Comparison of ENCODE assay signal across 23 mouse cellular contexts in genomic region chr4:133603056-133603455, GRCm38 (mm10). TPM values are rescaled to one million over a fixed set of nuclear protein-coding genes. Genes with fewer than 3 reads are reported as not detected.
DNase-seq lines count a peak whose midpoint lies in the region; ATAC-seq and TF ChIP-seq lines count a peak whose summit lies in the region.
"Had no signal": no experiment of that assay in that cellular context is flagged by ENCODE, and none has a peak within 500 bp of the region (broad histone marks: within the 10 kb centered on the region; RNA-seq: fewer than 3 reads in every experiment).

No protein-coding gene starts in this region.

- no peaks in the 10 kb centered on the region for H3K79me2 ChIP-seq in C2C12 (ENCODE audit: control insufficient read depth, insufficient read depth)

- WGBS in limb, embryonic 15.5 days: 84% methylated on average over 5 of the region's 5 CpGs
- 86% methylated on average over 5 of the region's 5 CpGs for WGBS in limb, embryonic 10.5 days
- WGBS in embryonic facial prominence, embryonic 15.5 days: 77% methylated on average over 5 of the region's 5 CpGs
- WGBS in stomach, postnatal 0 days: 72% methylated on average over 5 of the region's 5 CpGs
- 92% methylated on average over 5 of the region's 5 CpGs for WGBS in neural tube, embryonic 15.5 days

- no peaks in the 10 kb centered on the region for H3K79me3 ChIP-seq in C2C12 (ENCODE audit: low read depth)

- no peak overlapping the region for H3K9ac ChIP-seq in limb, embryonic 15.5 days
- no peak overlapping the region for H3K9ac ChIP-seq in embryonic facial prominence, embryonic 15.5 days
- no peak overlapping the region for H3K9ac ChIP-seq in stomach, postnatal 0 days (ENCODE audit: low read length)
- no peak overlapping the region for H3K9ac ChIP-seq in neural tube, embryonic 15.5 days (replicated peaks)
- H3K9ac ChIP-seq: forebrain, embryonic 15.5 days; hindbrain, embryonic 12.5 days had no signal

- no peak for DNase-seq in limb, embryonic 10.5 days (ENCODE audit: low spot score)
- no peak for DNase-seq in stomach, postnatal 0 days (ENCODE audit: low spot score)
- DNase-seq in left cerebral cortex, adult 11 months (ENCODE audit: low spot score): no peak
- DNase-seq: adrenal gland, postnatal 10 days; cerebellum, adult 11 months; cerebellum, adult 9-11 months; cerebellum, postnatal 36 days; gastrocnemius, postnatal 10 days; heart, adult 18-20 months; heart, postnatal 10 days; heart, postnatal 4 days had no signal

- peaks cover 42% of the 10 kb centered on the region for H3K27me3 ChIP-seq in limb, embryonic 15.5 days
- H3K27me3 ChIP-seq in limb, embryonic 10.5 days (ENCODE audit: low read depth, poor library complexity, severe bottlenecking): peaks cover 59% of the 10 kb centered on the region
- no peaks in the 10 kb centered on the region for H3K27me3 ChIP-seq in C2C12 (ENCODE audit: control insufficient read depth, insufficient read depth, insufficient read length)
- H3K27me3 ChIP-seq in embryonic facial prominence, embryonic 15.5 days: peaks cover 29% of the 10 kb centered on the region
- H3K27me3 ChIP-seq in stomach, postnatal 0 days (ENCODE audit: control insufficient read depth, insufficient read depth, low read length): no peaks in the 10 kb centered on the region
- peaks cover 50% of the 10 kb centered on the region for H3K27me3 ChIP-seq in neural tube, embryonic 15.5 days (replicated peaks)
- H3K27me3 ChIP-seq: CH12.LX had no signal

- TF ChIP-seq EP300 in stomach, postnatal 0 days (optimal IDR thresholded peaks at IDR 0.05): no peak

- peaks cover 45% of the 10 kb centered on the region for H3K36me3 ChIP-seq in limb, embryonic 15.5 days
- H3K36me3 ChIP-seq in limb, embryonic 10.5 days: peaks cover 42% of the 10 kb centered on the region
- no peaks in the 10 kb centered on the region for H3K36me3 ChIP-seq in C2C12 (ENCODE audit: control insufficient read depth, insufficient read depth)
- H3K36me3 ChIP-seq in embryonic facial prominence, embryonic 15.5 days: peaks cover 30% of the 10 kb centered on the region
- peaks cover 5% of the 10 kb centered on the region; the same call in 1 of the 2 replicates for H3K36me3 ChIP-seq in stomach, postnatal 0 days (ENCODE audit: control insufficient read depth, insufficient read depth, low read length)
- peaks cover 39% of the 10 kb centered on the region for H3K36me3 ChIP-seq in neural tube, embryonic 15.5 days

- no peak for TF ChIP-seq CTCF in C2C12 (IDR thresholded peaks at IDR 0.05; ENCODE audit: control insufficient read depth, insufficient read depth, insufficient read length)
- TF ChIP-seq CTCF in stomach, postnatal 0 days (IDR thresholded peaks at IDR 0.05; ENCODE audit: low read depth): no peak

- H3K27ac ChIP-seq in limb, embryonic 15.5 days: peak overlapping the region; percentile 19; the same call in 1 of the 2 replicates
- H3K27ac ChIP-seq in limb, embryonic 10.5 days: no peak overlapping the region
- H3K27ac ChIP-seq in embryonic facial prominence, embryonic 15.5 days (replicated peaks): peak overlapping the region; percentile 71; the same call in 1 of the 2 replicates
- H3K27ac ChIP-seq in stomach, postnatal 0 days (replicated peaks): peak overlapping the region; percentile 85
- H3K27ac ChIP-seq in neural tube, embryonic 15.5 days (replicated peaks): no peak overlapping the region
- H3K27ac ChIP-seq: forebrain, embryonic 15.5 days; heart, embryonic 10.5 days; hindbrain, embryonic 12.5 days; hindbrain, postnatal 0 days had no signal

- no peak overlapping the region for H3K4me2 ChIP-seq in limb, embryonic 15.5 days
- H3K4me2 ChIP-seq in embryonic facial prominence, embryonic 15.5 days (replicated peaks): no peak overlapping the region; the same call in 1 of the 2 replicates
- H3K4me2 ChIP-seq in stomach, postnatal 0 days (replicated peaks; ENCODE audit: low read depth): no peak overlapping the region
- H3K4me2 ChIP-seq in neural tube, embryonic 15.5 days: no peak overlapping the region
- H3K4me2 ChIP-seq: forebrain, embryonic 15.5 days; hindbrain, embryonic 12.5 days had no signal

- H3K4me3 ChIP-seq in limb, embryonic 15.5 days: no peak overlapping the region
- H3K4me3 ChIP-seq in limb, embryonic 10.5 days: no peak overlapping the region
- H3K4me3 ChIP-seq in C2C12 (ENCODE audit: insufficient read depth, poor library complexity, severe bottlenecking): no peak overlapping the region
- no peak overlapping the region for H3K4me3 ChIP-seq in embryonic facial prominence, embryonic 15.5 days (replicated peaks)
- H3K4me3 ChIP-seq in stomach, postnatal 0 days (ENCODE audit: low read depth, low read length): no peak overlapping the region
- no peak overlapping the region for H3K4me3 ChIP-seq in neural tube, embryonic 15.5 days (replicated peaks)
- H3K4me3 ChIP-seq: forebrain, embryonic 15.5 days; heart, embryonic 10.5 days; hindbrain, embryonic 12.5 days had no signal

- H3K9me3 ChIP-seq in limb, embryonic 15.5 days: no peaks in the 10 kb centered on the region
- no peaks in the 10 kb centered on the region for H3K9me3 ChIP-seq in limb, embryonic 10.5 days (replicated peaks)
- no peaks in the 10 kb centered on the region for H3K9me3 ChIP-seq in embryonic facial prominence, embryonic 15.5 days (replicated peaks)
- H3K9me3 ChIP-seq in stomach, postnatal 0 days (ENCODE audit: control insufficient read depth, low read length): no peaks in the 10 kb centered on the region
- H3K9me3 ChIP-seq in neural tube, embryonic 15.5 days (replicated peaks): no peaks in the 10 kb centered on the region
- H3K9me3 ChIP-seq: forebrain, embryonic 15.5 days; G1E; heart, embryonic 10.5 days; hindbrain, embryonic 12.5 days had no signal

- H3ac ChIP-seq in C2C12 (ENCODE audit: control insufficient read depth, insufficient read length, low read depth): no peak overlapping the region

- ATAC-seq in limb, embryonic 15.5 days (ENCODE audit: insufficient number of reproducible peaks, low FRiP score, low TSS enrichment, low read depth): no peak
- ATAC-seq in embryonic facial prominence, embryonic 15.5 days (ENCODE audit: insufficient number of reproducible peaks, low FRiP score, low TSS enrichment, low read depth): no peak
- no peak for ATAC-seq in stomach, postnatal 0 days (ENCODE audit: low FRiP score, low TSS enrichment)
- ATAC-seq in neural tube, embryonic 15.5 days (ENCODE audit: low FRiP score): no peak
- ATAC-seq: forebrain, embryonic 15.5 days; hindbrain, postnatal 0 days had no signal

- H3K4me1 ChIP-seq in limb, embryonic 15.5 days: peaks cover 38% of the 10 kb centered on the region
- peaks cover 38% of the 10 kb centered on the region for H3K4me1 ChIP-seq in limb, embryonic 10.5 days
- H3K4me1 ChIP-seq in embryonic facial prominence, embryonic 15.5 days: peaks cover 54% of the 10 kb centered on the region
- H3K4me1 ChIP-seq in stomach, postnatal 0 days (replicated peaks; ENCODE audit: control insufficient read depth, insufficient read depth): 0 out of 2 replicates have a peak, but pooled peaks cover 2% of the 10 kb centered on the region
- peaks cover 19% of the 10 kb centered on the region for H3K4me1 ChIP-seq in neural tube, embryonic 15.5 days

RNA-seq across cellular contexts. Expression of gene Sfn, which starts 1.1 kb away (rescaled TPM):
- polyA plus RNA-seq in limb, embryonic 15.5 days (2015; fragmentation: Nextera tagmentation; extraction: Ambion mirVana): 499 and 506 TPM in 2 replicates
- 29.7 and 38.7 TPM in 2 replicates for polyA plus RNA-seq in limb, embryonic 10.5 days (2016; fragmentation: Nextera tagmentation; extraction: Ambion mirVana)
- polyA plus RNA-seq in C2C12 (2012; fragmentation: generic; extraction: Trizol): 0.54 TPM
- polyA plus RNA-seq in embryonic facial prominence, embryonic 15.5 days (2015; fragmentation: Nextera tagmentation; extraction: Ambion mirVana): 347 and 362 TPM in 2 replicates
- polyA plus RNA-seq in stomach, postnatal 0 days (2015; fragmentation: Nextera tagmentation; extraction: Ambion mirVana): 355 and 371 TPM in 2 replicates
- polyA plus RNA-seq in neural tube, embryonic 15.5 days (2015; fragmentation: Nextera tagmentation; extraction: Ambion mirVana): 1.7 and 32.5 TPM in 2 replicates

RNA-seq across cellular contexts. Expression of gene Gpn2, which starts 18.9 kb away (rescaled TPM):
- polyA plus RNA-seq in limb, embryonic 15.5 days (2015; fragmentation: Nextera tagmentation; extraction: Ambion mirVana): 15.7 and 17.2 TPM in 2 replicates
- polyA plus RNA-seq in limb, embryonic 10.5 days (2016; fragmentation: Nextera tagmentation; extraction: Ambion mirVana): 31.3 and 31.6 TPM in 2 replicates
- polyA plus RNA-seq in C2C12 (2012; fragmentation: generic; extraction: Trizol): 44.1 TPM
- 19.2 and 24.9 TPM in 2 replicates for polyA plus RNA-seq in embryonic facial prominence, embryonic 15.5 days (2015; fragmentation: Nextera tagmentation; extraction: Ambion mirVana)
- 13.9 and 14.8 TPM in 2 replicates for polyA plus RNA-seq in stomach, postnatal 0 days (2015; fragmentation: Nextera tagmentation; extraction: Ambion mirVana)
- 17.0 and 17.2 TPM in 2 replicates for polyA plus RNA-seq in neural tube, embryonic 15.5 days (2015; fragmentation: Nextera tagmentation; extraction: Ambion mirVana)

RNA-seq across cellular contexts. Expression of gene Gpatch3, which starts 28.5 kb away (rescaled TPM):
- 5.8 and 7.3 TPM in 2 replicates for polyA plus RNA-seq in limb, embryonic 15.5 days (2015; fragmentation: Nextera tagmentation; extraction: Ambion mirVana)
- polyA plus RNA-seq in limb, embryonic 10.5 days (2016; fragmentation: Nextera tagmentation; extraction: Ambion mirVana): 12.9 and 14.0 TPM in 2 replicates
- 6.9 TPM for polyA plus RNA-seq in C2C12 (2012; fragmentation: generic; extraction: Trizol)
- 7.1 and 7.7 TPM in 2 replicates for polyA plus RNA-seq in embryonic facial prominence, embryonic 15.5 days (2015; fragmentation: Nextera tagmentation; extraction: Ambion mirVana)
- polyA plus RNA-seq in stomach, postnatal 0 days (2015; fragmentation: Nextera tagmentation; extraction: Ambion mirVana): 3.6 and 3.8 TPM in 2 replicates
- polyA plus RNA-seq in neural tube, embryonic 15.5 days (2015; fragmentation: Nextera tagmentation; extraction: Ambion mirVana): 5.8 TPM in 2 replicates

RNA-seq across cellular contexts. Expression of gene Zdhhc18, which starts 46.9 kb away (rescaled TPM):
- 2.9 and 3.6 TPM in 2 replicates for polyA plus RNA-seq in limb, embryonic 15.5 days (2015; fragmentation: Nextera tagmentation; extraction: Ambion mirVana)
- polyA plus RNA-seq in limb, embryonic 10.5 days (2016; fragmentation: Nextera tagmentation; extraction: Ambion mirVana): 3.6 and 4.0 TPM in 2 replicates
- polyA plus RNA-seq in C2C12 (2012; fragmentation: generic; extraction: Trizol): 14.3 TPM
- 4.6 and 5.4 TPM in 2 replicates for polyA plus RNA-seq in embryonic facial prominence, embryonic 15.5 days (2015; fragmentation: Nextera tagmentation; extraction: Ambion mirVana)
- 1.6 and 3.6 TPM in 2 replicates for polyA plus RNA-seq in stomach, postnatal 0 days (2015; fragmentation: Nextera tagmentation; extraction: Ambion mirVana)
- polyA plus RNA-seq in neural tube, embryonic 15.5 days (2015; fragmentation: Nextera tagmentation; extraction: Ambion mirVana): 4.3 and 7.0 TPM in 2 replicates

RNA-seq across cellular contexts. Expression of gene Nr0b2, which starts 49.9 kb away (rescaled TPM):
- not detected in 2 replicates for polyA plus RNA-seq in limb, embryonic 15.5 days (2015; fragmentation: Nextera tagmentation; extraction: Ambion mirVana)
- polyA plus RNA-seq in limb, embryonic 10.5 days (2016; fragmentation: Nextera tagmentation; extraction: Ambion mirVana): 0.13 TPM in 1 of 2 replicates, not detected in the other
- not detected for polyA plus RNA-seq in C2C12 (2012; fragmentation: generic; extraction: Trizol)
- 0.15 TPM in 1 of 2 replicates, not detected in the other for polyA plus RNA-seq in embryonic facial prominence, embryonic 15.5 days (2015; fragmentation: Nextera tagmentation; extraction: Ambion mirVana)
- 4.7 and 5.2 TPM in 2 replicates for polyA plus RNA-seq in stomach, postnatal 0 days (2015; fragmentation: Nextera tagmentation; extraction: Ambion mirVana)
- polyA plus RNA-seq in neural tube, embryonic 15.5 days (2015; fragmentation: Nextera tagmentation; extraction: Ambion mirVana): 0.13 and 0.47 TPM in 2 replicates
- polyA plus RNA-seq: brain, embryonic 14.5 days; forebrain, embryonic 15.5 days; frontal cortex, adult 2 months; hindbrain, embryonic 12.5 days had no signal

Comparison
In these comparisons a context has a peak if more than half of its experiments do, and no peak if none do; other contexts are left out.
1. H3K27ac ChIP-seq: peak in limb, embryonic 15.5 days (single experiment), embryonic facial prominence, embryonic 15.5 days (single experiment) and stomach, postnatal 0 days (single experiment); none in limb, embryonic 10.5 days (single experiment) and neural tube, embryonic 15.5 days (single experiment).